Mouse (Mus musculus): ENCODE measurements around the gene Nfx1.
"Not testable (repeated sequence)": the region's sequence is repeated elsewhere in the genome, so short reads cannot be mapped to it uniquely, and the experiment has no call there.

DNA sequence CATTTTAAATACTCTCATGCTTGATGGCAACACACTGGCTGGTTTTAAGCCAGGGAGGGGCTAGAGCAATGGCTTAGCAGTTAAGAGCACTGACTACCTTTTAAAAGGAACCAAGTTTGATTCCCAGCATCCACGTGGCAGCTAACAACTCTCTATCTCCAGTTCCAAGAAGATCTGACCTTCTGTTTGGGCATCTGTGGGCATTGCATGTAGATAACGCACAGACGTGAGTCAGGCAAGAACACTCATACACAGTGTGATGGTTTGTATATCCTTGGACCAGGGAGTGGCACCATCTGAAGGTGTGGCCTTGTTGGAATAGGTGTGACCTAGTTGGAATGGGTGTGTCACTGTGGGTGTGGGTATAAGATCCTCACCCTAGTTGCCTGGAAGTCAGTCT is 36.3 kb upstream of the Nfx1 start:
- not testable (repeated sequence) for TF ChIP-seq CTCF, EP300 (IDR thresholded peaks at IDR 0.05)
